In genomic region chr7:67435643-67436339, GRCm38 (mm10) we compare ENCODE assay signal across 9 mouse cellular contexts.
DNase-seq lines count a peak whose midpoint lies in the region; ATAC-seq and TF ChIP-seq lines count a peak whose summit lies in the region.
"Had no signal": no experiment of that assay in that cellular context is flagged by ENCODE, and none has a peak within 500 bp of the region (broad histone marks: within the 10 kb centered on the region; RNA-seq: fewer than 3 reads in every experiment).

No protein-coding gene starts in this region.

- H3K4me2 ChIP-seq in hindbrain, embryonic 11.5 days (replicated peaks; ENCODE audit: low read depth, low read length): no peak overlapping the region
- H3K4me2 ChIP-seq in heart, embryonic 15.5 days: 0 out of 2 replicates have a peak overlapping the region, but pooled peaks have one; percentile 10
- H3K4me2 ChIP-seq in lung, postnatal 0 days (replicated peaks; ENCODE audit: low read depth, low read length): no peak overlapping the region

- no peak overlapping the region for H3K4me3 ChIP-seq in hindbrain, embryonic 10.5 days
- H3K4me3 ChIP-seq in hindbrain, embryonic 11.5 days (ENCODE audit: low read depth, low read length): no peak overlapping the region
- H3K4me3 ChIP-seq in heart, embryonic 15.5 days: no peak overlapping the region
- H3K4me3 ChIP-seq in lung, postnatal 0 days (ENCODE audit: low read depth, low read length): no peak overlapping the region

- no peak for ATAC-seq in hindbrain, embryonic 11.5 days (ENCODE audit: low FRiP score)
- peak; percentile 77 for ATAC-seq in heart, embryonic 15.5 days (replicated peaks; ENCODE audit: insufficient number of reproducible peaks, insufficient read depth, low FRiP score, low read depth)
- ATAC-seq in lung, postnatal 0 days: peak; percentile 92

- H3K27ac ChIP-seq in hindbrain, embryonic 10.5 days: peak overlapping the region; percentile 30; the same call in 1 of the 2 replicates
- H3K27ac ChIP-seq in hindbrain, embryonic 11.5 days (ENCODE audit: low read depth, low read length): no peak overlapping the region
- peak overlapping the region; percentile 83 for H3K27ac ChIP-seq in heart, embryonic 15.5 days
- H3K27ac ChIP-seq in lung, postnatal 0 days (ENCODE audit: low read length): peak overlapping the region; percentile 65
- H3K27ac ChIP-seq: liver, embryonic 14.5 days had no signal

- H3K4me1 ChIP-seq in hindbrain, embryonic 10.5 days (replicated peaks): peaks cover 17% of the 10 kb centered on the region; the same call in 1 of the 2 replicates
- H3K4me1 ChIP-seq in hindbrain, embryonic 11.5 days (replicated peaks; ENCODE audit: control insufficient read depth, insufficient read depth, low read length): no peaks in the 10 kb centered on the region
- peaks cover 29% of the 10 kb centered on the region for H3K4me1 ChIP-seq in heart, embryonic 15.5 days (replicated peaks)
- H3K4me1 ChIP-seq in lung, postnatal 0 days (ENCODE audit: insufficient read depth, low read depth, low read length): peaks cover 21% of the 10 kb centered on the region

- H3K27me3 ChIP-seq in hindbrain, embryonic 10.5 days (ENCODE audit: insufficient read depth, poor library complexity, severe bottlenecking): no peaks in the 10 kb centered on the region
- no peaks in the 10 kb centered on the region for H3K27me3 ChIP-seq in hindbrain, embryonic 11.5 days (ENCODE audit: control insufficient read depth, insufficient read depth, low read length)
- H3K27me3 ChIP-seq in heart, embryonic 15.5 days: no peaks in the 10 kb centered on the region
- no peaks in the 10 kb centered on the region for H3K27me3 ChIP-seq in lung, postnatal 0 days (replicated peaks; ENCODE audit: insufficient read depth, low read length)

- no peak overlapping the region for H3K9ac ChIP-seq in hindbrain, embryonic 11.5 days (ENCODE audit: low read depth, low read length)
- H3K9ac ChIP-seq in heart, embryonic 15.5 days: no peak overlapping the region
- H3K9ac ChIP-seq in lung, postnatal 0 days (replicated peaks; ENCODE audit: low read depth): no peak overlapping the region
- H3K9ac ChIP-seq: liver, embryonic 14.5 days had no signal

- WGBS in hindbrain, embryonic 10.5 days: 86% methylated on average over 11 of the region's 11 CpGs
- 80% methylated on average over 11 of the region's 11 CpGs for WGBS in hindbrain, embryonic 11.5 days
- 18% methylated on average over 11 of the region's 11 CpGs for WGBS in heart, embryonic 15.5 days
- 16% methylated on average over 11 of the region's 11 CpGs for WGBS in lung, postnatal 0 days

- H3K36me3 ChIP-seq in hindbrain, embryonic 10.5 days: no peaks in the 10 kb centered on the region
- H3K36me3 ChIP-seq in hindbrain, embryonic 11.5 days (ENCODE audit: control insufficient read depth, insufficient read depth, low read length): no peaks in the 10 kb centered on the region
- H3K36me3 ChIP-seq in heart, embryonic 15.5 days: no peaks in the 10 kb centered on the region
- H3K36me3 ChIP-seq in lung, postnatal 0 days (ENCODE audit: insufficient read depth, low read length): no peaks in the 10 kb centered on the region

- no peak for DNase-seq in hindbrain, embryonic 10.5 days (ENCODE audit: low spot score)
- DNase-seq in hindbrain, embryonic 11.5 days (ENCODE audit: low spot score): no peak
- DNase-seq in adrenal gland, postnatal 25 days: peak; percentile 42
- peak; percentile 88 for DNase-seq in lung, postnatal 0 days (ENCODE audit: low spot score)
- DNase-seq in embryo, embryonic 11 days: no peak
- no peak for DNase-seq in T-cell, adult 2 months (ENCODE audit: low spot score)
- DNase-seq in cerebellum, adult 9-10 months: no peak

- TF ChIP-seq EP300 in lung, postnatal 0 days (IDR thresholded peaks at IDR 0.05): peak; percentile 79

- no peak for TF ChIP-seq CTCF in lung, postnatal 0 days (IDR thresholded peaks at IDR 0.05)

- H3K9me3 ChIP-seq in hindbrain, embryonic 10.5 days: no peaks in the 10 kb centered on the region
- H3K9me3 ChIP-seq in hindbrain, embryonic 11.5 days (ENCODE audit: control insufficient read depth, low read length): no peaks in the 10 kb centered on the region
- H3K9me3 ChIP-seq in heart, embryonic 15.5 days (replicated peaks): no peaks in the 10 kb centered on the region
- H3K9me3 ChIP-seq in lung, postnatal 0 days (ENCODE audit: low read length): no peaks in the 10 kb centered on the region

Comparison
In these comparisons a context has a peak if more than half of its experiments do, and no peak if none do; other contexts are left out.
1. DNase-seq: peak in adrenal gland, postnatal 25 days (single experiment) and lung, postnatal 0 days (single experiment); none in hindbrain, embryonic 10.5 days (single experiment), hindbrain, embryonic 11.5 days (single experiment), embryo, embryonic 11 days (single experiment), T-cell, adult 2 months (single experiment) and cerebellum, adult 9-10 months (single experiment).